20 mouse cellular contexts compared by ENCODE assay signal in genomic region chr17:55036142-55036541, GRCm38 (mm10).
A peak's percentile ranks its signal among the peaks of the same experiment; 100 is the strongest.
DNase-seq lines count a peak whose midpoint lies in the region; ATAC-seq and TF ChIP-seq lines count a peak whose summit lies in the region.
"Had no signal": no experiment of that assay in that cellular context is flagged by ENCODE, and none has a peak within 500 bp of the region (broad histone marks: within the 10 kb centered on the region; RNA-seq: fewer than 3 reads in every experiment).

No protein-coding gene starts in this region.

- no peaks in the 10 kb centered on the region for H3K36me3 ChIP-seq in kidney, postnatal 0 days (ENCODE audit: insufficient read depth, low read length)
- H3K36me3 ChIP-seq in MEL (ENCODE audit: control insufficient read depth in 1 of 2, insufficient read depth in 2 of 2, low read length in 2 of 2) = no peaks in the 10 kb centered on the region
- H3K36me3 ChIP-seq in forebrain, embryonic 10.5 days (replicated peaks) = no peaks in the 10 kb centered on the region
- H3K36me3 ChIP-seq: heart, embryonic 12.5 days; liver, embryonic 13.5 days; neural tube, embryonic 15.5 days; stomach, embryonic 15.5 days had no signal

- no peak overlapping the region for H3K27ac ChIP-seq in kidney, postnatal 0 days
- no peak overlapping the region for H3K27ac ChIP-seq in MEL (ENCODE audit: control insufficient read depth, low read depth, low read length)
- no peak overlapping the region for H3K27ac ChIP-seq in forebrain, embryonic 10.5 days
- H3K27ac ChIP-seq: liver, embryonic 13.5 days; neural tube, embryonic 15.5 days; stomach, embryonic 15.5 days had no signal

- H3K9me3 ChIP-seq in kidney, postnatal 0 days (replicated peaks; ENCODE audit: low read length) = no peaks in the 10 kb centered on the region
- H3K9me3 ChIP-seq in MEL (replicated peaks; ENCODE audit: insufficient read depth, low read length) = no peaks in the 10 kb centered on the region
- H3K9me3 ChIP-seq in forebrain, embryonic 10.5 days = no peaks in the 10 kb centered on the region
- H3K9me3 ChIP-seq: heart, embryonic 12.5 days; liver, embryonic 13.5 days; neural tube, embryonic 15.5 days; stomach, embryonic 15.5 days had no signal

- peak; percentile 12 to 43 for DNase-seq in adrenal gland, adult (ENCODE audit: inconsistent age in 2 of 2, low spot score in 1 of 2)
- no peak for DNase-seq in adrenal gland, adult 18-20 months (ENCODE audit: low spot score in 2 of 2)
- no peak for DNase-seq in kidney, postnatal 0 days (ENCODE audit: low spot score)
- no peak for DNase-seq in kidney, postnatal 4 days
- no peak for DNase-seq in MEL (ENCODE audit: low read depth, low spot score)
- peak; percentile 0 for DNase-seq in brain, embryonic 14.5 days (ENCODE audit: low read depth)
- DNase-seq in forebrain, embryonic 10.5 days (ENCODE audit: extremely low spot score, low spot score) = no peak
- no peak for DNase-seq in left cerebral cortex, adult 9 months (ENCODE audit: low spot score in 2 of 2)
- DNase-seq: cerebellum, adult 9-11 months; gastrocnemius, postnatal 36 days; heart, postnatal 4 days; kidney, postnatal 10 days; layer of hippocampus, adult 9-11 months; liver, embryonic 13.5 days; lung, postnatal 14 days; spleen, adult 18-20 months; thymus, postnatal 14 days had no signal

- ATAC-seq in kidney, postnatal 0 days (replicated peaks; ENCODE audit: low FRiP score, low read depth) = no peak

- TF ChIP-seq CTCF in kidney, postnatal 0 days (IDR thresholded peaks at IDR 0.05; ENCODE audit: low read depth) = peak; percentile 37; the same call in 1 of the 2 replicates
- TF ChIP-seq CTCF in MEL (IDR thresholded peaks at IDR 0.05 in 2 of 3, conservative IDR thresholded peaks at IDR 0.05 in 1 of 3; ENCODE audit: control insufficient read depth in 1 of 3, insufficient read depth in 1 of 3, low read depth in 2 of 3, low read length in 3 of 3, poor library complexity in 1 of 3, severe bottlenecking in 1 of 3) = peak in 1 of 3 experiments; percentile 7; a peak in 1 of 6 replicates
- no peak for TF ChIP-seq CTCF in brain, embryonic 14.5 days (IDR thresholded peaks at IDR 0.05; ENCODE audit: borderline replicate concordance, extremely low read depth, insufficient read depth, insufficient read length)

- no peaks in the 10 kb centered on the region for H3K79me2 ChIP-seq in MEL (ENCODE audit: control insufficient read depth, insufficient read depth, low read length, poor library complexity)

- no peaks in the 10 kb centered on the region for H3K27me3 ChIP-seq in kidney, postnatal 0 days (ENCODE audit: insufficient read depth, low read length)
- no peaks in the 10 kb centered on the region for H3K27me3 ChIP-seq in MEL (ENCODE audit: control insufficient read depth in 1 of 2, insufficient read depth in 2 of 2, low read length in 2 of 2)
- no peaks in the 10 kb centered on the region for H3K27me3 ChIP-seq in forebrain, embryonic 10.5 days (ENCODE audit: poor library complexity, severe bottlenecking)
- H3K27me3 ChIP-seq: heart, embryonic 12.5 days; liver, embryonic 13.5 days; neural tube, embryonic 15.5 days; stomach, embryonic 15.5 days had no signal

- no peaks in the 10 kb centered on the region for H3K4me1 ChIP-seq in kidney, postnatal 0 days (replicated peaks; ENCODE audit: insufficient read depth, low read length)
- H3K4me1 ChIP-seq in MEL (ENCODE audit: control insufficient read depth in 1 of 2, insufficient read depth in 2 of 2, low read length in 2 of 2) = no peaks in the 10 kb centered on the region
- H3K4me1 ChIP-seq in forebrain, embryonic 10.5 days = no peaks in the 10 kb centered on the region
- H3K4me1 ChIP-seq: heart, embryonic 12.5 days; liver, embryonic 13.5 days; neural tube, embryonic 15.5 days; stomach, embryonic 15.5 days had no signal

- no peak; the same call in 1 of the 2 replicates for TF ChIP-seq RAD21 in MEL (IDR thresholded peaks at IDR 0.05; ENCODE audit: low read depth, low read length)

- TF ChIP-seq EP300 in MEL (IDR thresholded peaks at IDR 0.05; ENCODE audit: low read depth in 1 of 2, low read length in 2 of 2) = no peak

- no peak overlapping the region for H3K4me3 ChIP-seq in kidney, postnatal 0 days (replicated peaks; ENCODE audit: low read depth, low read length)
- H3K4me3 ChIP-seq in MEL (ENCODE audit: control insufficient read depth in 1 of 2, insufficient read depth in 1 of 2, low read depth in 2 of 2, low read length in 2 of 2) = no peak overlapping the region
- H3K4me3 ChIP-seq in forebrain, embryonic 10.5 days = no peak overlapping the region
- H3K4me3 ChIP-seq: heart, embryonic 12.5 days; liver, embryonic 13.5 days; neural tube, embryonic 15.5 days; stomach, embryonic 15.5 days had no signal

- H3K4me2 ChIP-seq in kidney, postnatal 0 days (ENCODE audit: low read length) = no peak overlapping the region
- H3K4me2 ChIP-seq: heart, embryonic 12.5 days; liver, embryonic 13.5 days; neural tube, embryonic 15.5 days; stomach, embryonic 15.5 days had no signal

- TF ChIP-seq POLR2A in MEL (IDR thresholded peaks at IDR 0.05; ENCODE audit: control insufficient read depth in 1 of 2, insufficient read depth in 1 of 2, low read depth in 1 of 2, low read length in 2 of 2, poor library complexity in 1 of 2) = no peak
- TF ChIP-seq POLR2A in brain, embryonic 14.5 days (IDR thresholded peaks at IDR 0.05; ENCODE audit: borderline replicate concordance, extremely low read depth, insufficient read depth, insufficient read length, poor library complexity, severe bottlenecking) = no peak

- H3K9ac ChIP-seq in kidney, postnatal 0 days (ENCODE audit: low read depth, low read length) = no peak overlapping the region
- H3K9ac ChIP-seq in MEL (ENCODE audit: control insufficient read depth, low read depth, low read length, poor library complexity, severe bottlenecking) = no peak overlapping the region
- H3K9ac ChIP-seq: heart, embryonic 12.5 days; liver, embryonic 13.5 days; neural tube, embryonic 15.5 days; stomach, embryonic 15.5 days had no signal

TF ChIP-seq in MEL, 35 proteins besides CTCF, POLR2A, EP300 and RAD21:
- TF ChIP-seq ELF1 (IDR thresholded peaks at IDR 0.05; ENCODE audit: low read depth, low read length) = no peak
- TF ChIP-seq MAZ (IDR thresholded peaks at IDR 0.05; ENCODE audit: low read depth, low read length) = no peak
- TF ChIP-seq KAT2A (conservative IDR thresholded peaks at IDR 0.05; ENCODE audit: low read depth, low read length) = no peak
- TF ChIP-seq GABPA (IDR thresholded peaks at IDR 0.05; ENCODE audit: low read depth, low read length) = no peak
- TF ChIP-seq GATA1 (IDR thresholded peaks at IDR 0.05; ENCODE audit: low read depth, low read length) = no peak
- TF ChIP-seq SMC3 (IDR thresholded peaks at IDR 0.05; ENCODE audit: low read depth, low read length) = 0 out of 2 replicates have a peak, but pooled peaks have one; percentile 4
- TF ChIP-seq ZMIZ1 (IDR thresholded peaks at IDR 0.05; ENCODE audit: low read depth, low read length) = no peak
- TF ChIP-seq NRF1 (IDR thresholded peaks at IDR 0.05; ENCODE audit: insufficient read depth, low read depth, low read length, poor library complexity, severe bottlenecking) = no peak
- no peak for TF ChIP-seq ETS1 (IDR thresholded peaks at IDR 0.05; ENCODE audit: low read depth, low read length)

Comparison
In these comparisons a context has a peak if more than half of its experiments do, and no peak if none do; other contexts are left out.
1. DNase-seq: peak in adrenal gland, adult (2 of 2) and brain, embryonic 14.5 days (single experiment); none in adrenal gland, adult 18-20 months (0 of 2), kidney, postnatal 0 days (single experiment), kidney, postnatal 4 days (0 of 2), MEL (single experiment), forebrain, embryonic 10.5 days (single experiment) and left cerebral cortex, adult 9 months (0 of 2).